Mouse (Mus musculus): ENCODE measurements around the gene Foxo3.

Foxo3 gene

GRCm38 (mm10) chr10:42275871-42276501 lies 569 bp downstream of the Foxo3 start:
- peak; percentile 81 for DNase-seq (ENCODE audit: low read depth)

- peak; percentile 67 for DNase-seq (ENCODE audit: low read depth)
Observed at GRCm38 (mm10) chr10:42275401-42275870, 1.1 kb downstream of the Foxo3 start.

DNA sequence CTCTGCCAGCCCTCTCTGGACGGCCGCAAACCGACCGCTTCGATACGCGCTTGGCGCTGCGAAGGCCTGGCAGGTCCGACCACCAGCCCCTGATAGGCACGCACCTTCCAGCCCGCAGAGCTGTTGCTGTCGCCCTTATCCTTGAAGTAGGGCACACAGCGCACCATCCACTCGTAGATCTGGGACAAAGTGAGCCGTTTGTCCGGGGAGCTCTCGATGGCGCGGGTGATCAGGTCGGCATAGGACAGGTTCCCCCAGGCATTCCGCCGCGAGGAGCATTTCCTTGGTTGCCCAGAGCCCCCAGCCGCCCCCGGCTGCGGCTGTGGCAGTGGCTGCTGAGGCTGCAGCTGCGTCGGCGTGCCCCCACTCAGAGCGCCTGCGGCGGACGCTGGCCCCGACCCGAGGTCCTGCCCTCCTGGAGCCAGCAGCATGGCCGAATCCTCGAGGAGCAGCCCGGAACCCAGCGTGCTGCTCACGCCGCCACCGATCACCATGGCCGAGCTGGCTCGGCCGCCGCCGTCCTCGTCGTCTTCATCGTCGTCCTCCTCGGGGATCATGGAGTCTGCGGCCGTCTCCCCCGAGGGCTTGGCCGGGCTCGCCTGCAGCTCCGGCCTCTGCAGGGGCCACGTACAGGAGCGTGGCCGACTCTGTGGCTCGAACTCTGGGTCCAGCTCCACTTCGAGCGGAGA lies 1.7 kb downstream of the Foxo3 start:
- DNase-seq (ENCODE audit: low read depth): no peak

DNA sequence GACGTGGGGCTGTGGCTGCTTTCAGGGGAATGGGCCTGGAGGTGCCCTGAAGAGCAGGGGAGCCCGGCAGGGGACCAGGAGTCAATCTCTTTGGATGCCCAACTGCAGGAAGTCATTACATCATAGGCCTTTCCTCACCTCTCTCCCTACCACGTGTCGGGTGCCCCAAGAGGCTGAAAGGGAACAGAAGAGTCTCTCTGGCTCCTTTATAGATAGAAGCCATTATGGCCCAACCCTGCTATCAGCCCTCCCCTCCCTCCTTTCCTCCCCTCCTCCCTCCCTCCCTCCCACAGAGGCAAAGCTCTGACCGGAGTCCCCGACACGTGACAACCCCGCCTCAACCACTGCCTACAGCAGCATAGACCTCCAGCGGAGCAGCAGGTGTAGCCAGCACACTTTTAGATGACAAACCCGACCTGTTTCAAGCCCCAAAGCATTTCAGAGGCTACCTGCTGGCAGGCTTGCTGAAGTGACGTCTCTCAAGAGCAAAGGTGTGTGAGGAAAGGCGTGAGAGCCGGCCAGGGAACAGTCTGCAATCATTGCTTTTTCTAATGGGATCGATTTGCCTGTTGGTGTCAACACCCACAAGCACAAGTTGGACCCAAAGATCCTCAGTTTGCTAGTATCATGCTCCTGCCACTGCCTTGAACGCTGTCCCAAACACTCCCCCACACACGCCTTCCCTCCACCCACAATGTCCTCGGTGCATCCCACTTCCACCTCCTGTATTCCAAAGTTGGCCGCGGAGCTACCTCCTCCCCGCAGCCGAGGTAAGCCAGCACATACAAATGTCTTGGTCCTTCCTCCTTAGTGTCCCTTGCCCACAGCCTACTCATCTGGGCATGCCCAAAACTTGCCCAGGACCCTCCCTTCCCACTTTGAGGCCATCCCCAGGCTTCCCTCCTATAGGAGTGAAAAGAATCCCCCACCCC lies 2.5 kb downstream of the Foxo3 start:
- DNase-seq (ENCODE audit: low read depth): peak; percentile 90

DNA sequence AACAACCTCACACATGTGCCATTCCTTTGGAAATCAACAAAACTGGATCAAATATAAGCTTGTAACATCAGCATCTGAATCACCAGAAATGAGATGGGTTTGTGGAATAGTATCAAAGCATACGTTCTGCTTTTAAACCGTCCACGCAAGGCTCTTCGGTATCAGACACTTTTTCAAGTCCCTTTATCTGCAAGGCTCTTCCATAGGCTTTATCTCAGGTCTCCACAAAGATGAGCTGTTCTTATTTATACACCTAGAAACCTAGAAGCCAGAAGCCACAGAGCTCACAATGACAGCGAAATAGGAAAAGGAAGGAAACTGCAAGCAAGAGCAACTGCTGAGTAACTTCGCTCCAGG lies 3.2 kb downstream of the Foxo3 start:
- no peak for DNase-seq (ENCODE audit: low read depth)

- DNase-seq (ENCODE audit: low read depth): peak; percentile 73
Observed at GRCm38 (mm10) chr10:42271454-42272230, 4.9 kb downstream of the Foxo3 start.

GRCm38 (mm10) chr10:42270277-42271083 lies 6.1 kb downstream of the Foxo3 start:
- peak; percentile 92 for DNase-seq (ENCODE audit: low read depth)

DNA sequence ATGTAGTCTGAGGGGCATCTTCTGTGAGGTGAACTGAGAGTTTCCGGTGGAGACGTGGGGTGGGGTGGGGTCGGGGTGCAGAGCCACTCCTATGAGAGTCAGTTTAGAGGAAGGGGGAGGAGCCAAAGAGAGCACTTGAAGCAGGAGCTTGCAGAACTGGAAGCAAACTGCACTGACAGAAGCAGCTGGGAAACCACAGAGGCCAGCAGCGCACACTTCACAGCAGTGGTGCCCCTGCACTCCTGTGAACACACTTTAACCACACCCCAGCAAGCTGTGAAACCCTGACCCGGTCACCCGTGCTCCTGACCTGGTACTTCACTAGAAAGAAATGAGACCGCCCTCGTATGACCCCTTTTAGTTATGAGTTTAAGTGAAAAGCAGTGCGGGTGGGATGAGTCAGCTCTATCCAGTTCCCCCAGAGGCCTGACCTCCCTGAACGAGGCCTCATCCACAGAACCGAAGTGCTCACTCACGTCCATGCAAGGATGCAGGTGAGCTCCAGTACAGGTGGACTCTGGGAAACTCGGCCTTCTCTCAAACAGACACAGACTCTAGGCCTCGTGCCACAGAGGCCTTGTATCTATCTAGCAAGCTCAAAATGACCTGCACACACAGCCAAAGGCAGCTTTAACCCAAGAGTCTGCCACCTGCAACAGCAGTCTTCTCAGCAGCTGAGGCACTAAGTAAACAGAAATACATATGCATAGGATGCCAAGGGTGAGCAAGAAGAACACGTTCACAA lies 7.1 kb downstream of the Foxo3 start:
- peak; percentile 80 for DNase-seq (ENCODE audit: low read depth)

DNA sequence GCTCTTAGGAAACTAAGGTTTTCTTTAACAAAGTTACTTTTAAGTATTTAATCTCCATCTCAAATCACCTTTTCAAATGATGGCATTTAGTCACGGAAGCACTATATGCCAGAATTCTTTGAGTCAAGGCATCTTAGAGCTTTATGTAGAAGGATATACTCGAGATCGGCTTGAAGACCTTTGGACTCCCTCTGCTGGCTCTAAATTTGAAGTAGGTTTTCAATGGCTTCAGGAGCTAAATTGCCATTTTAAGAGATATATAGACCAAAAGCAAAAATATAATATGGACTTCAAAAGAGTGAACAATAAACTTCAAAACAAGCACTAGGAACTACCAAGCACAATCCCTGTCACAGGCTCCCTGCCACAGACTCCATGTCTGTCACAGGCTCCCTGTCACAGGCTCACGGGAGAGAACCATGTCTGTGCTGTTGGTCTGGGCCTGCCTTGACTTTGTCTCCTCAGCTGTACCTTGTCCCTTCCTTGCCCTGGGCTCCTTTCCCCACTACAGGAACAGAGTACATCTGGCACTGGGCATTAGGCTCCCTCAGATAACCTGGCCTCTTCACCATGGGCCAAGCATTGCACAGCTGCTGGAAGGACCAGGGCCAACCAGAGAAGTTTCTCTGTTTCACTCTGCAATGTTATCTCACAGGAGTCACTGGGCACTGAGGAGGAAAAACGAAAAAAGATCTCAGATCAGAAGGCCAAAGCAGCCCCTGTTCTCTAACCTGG lies 8.6 kb downstream of the Foxo3 start:
- DNase-seq (ENCODE audit: low read depth): no peak

DNA sequence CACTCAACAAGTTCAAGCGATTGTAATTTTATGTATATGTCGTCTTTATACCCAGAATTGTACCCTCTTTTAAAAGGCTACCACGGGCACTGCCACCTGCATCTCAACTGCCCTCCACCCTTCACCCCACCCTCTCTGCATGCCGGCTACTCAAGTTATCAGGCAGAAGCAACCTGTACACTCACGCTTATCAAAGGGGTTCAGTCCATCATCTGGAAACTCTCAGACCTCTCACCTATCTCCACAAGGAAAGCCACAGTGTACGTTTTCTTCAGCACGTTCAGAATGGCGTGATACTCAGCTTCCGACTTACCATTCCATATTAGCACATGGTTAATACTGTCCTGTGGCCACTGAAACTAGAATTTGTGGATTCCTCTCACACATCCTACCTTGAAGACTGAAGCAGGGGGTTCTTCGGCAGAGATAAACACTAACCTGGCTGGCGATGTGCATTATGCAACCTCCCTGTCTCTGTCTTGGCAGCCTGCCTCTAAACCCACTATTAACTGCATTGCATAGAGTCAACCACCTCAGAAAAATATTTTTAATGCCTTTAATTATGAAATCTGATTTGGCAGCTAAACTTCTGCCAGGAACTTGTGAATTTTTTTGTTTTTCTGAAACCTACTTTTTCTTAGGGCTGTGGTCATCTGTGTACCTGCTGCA lies 11.4 kb downstream of the Foxo3 start:
- no peak for DNase-seq (ENCODE audit: low read depth)

DNA sequence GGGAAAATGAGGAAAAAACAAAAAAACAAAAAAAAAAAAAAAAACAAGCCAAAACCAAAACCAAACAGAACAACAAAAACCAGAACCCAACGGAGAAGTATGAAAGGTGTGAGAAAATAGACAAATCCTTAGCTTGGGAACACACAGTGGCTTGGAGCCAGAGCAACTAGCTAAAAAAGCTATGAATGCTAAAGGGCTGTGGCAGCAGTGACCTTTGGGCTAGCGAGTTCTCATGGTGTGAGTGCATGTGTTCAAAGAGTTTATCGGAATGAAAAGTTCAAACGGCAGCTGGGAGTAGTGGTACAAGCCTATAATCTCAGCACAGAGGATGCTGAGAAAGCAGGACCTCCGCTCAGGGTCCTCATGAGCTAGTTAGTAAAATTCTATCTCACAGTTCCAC lies 12.4 kb downstream of the Foxo3 start:
- DNase-seq (ENCODE audit: low read depth): no peak

DNA sequence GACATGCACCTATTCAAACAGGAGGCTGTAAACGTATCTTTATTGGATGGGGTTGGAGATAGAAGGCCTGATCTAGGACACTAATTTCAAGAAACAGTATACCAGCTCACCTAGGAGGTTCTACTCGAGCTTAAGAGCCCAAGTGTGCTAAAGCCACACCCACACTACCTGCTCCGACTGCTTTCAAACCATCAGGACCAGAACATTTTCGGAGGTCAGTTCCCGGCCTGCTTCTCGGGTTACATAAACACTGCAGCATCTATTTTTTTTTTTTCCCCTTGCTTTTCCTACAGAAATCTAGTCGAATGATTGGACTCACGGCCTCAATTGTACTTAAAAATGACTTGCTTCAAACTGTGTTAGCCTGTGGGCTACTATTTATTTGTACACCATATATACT lies 12.9 kb downstream of the Foxo3 start:
- DNase-seq (ENCODE audit: low read depth): no peak

- DNase-seq (ENCODE audit: low read depth): no peak
Observed at GRCm38 (mm10) chr10:42262061-42262460, 14.5 kb downstream of the Foxo3 start.

GRCm38 (mm10) chr10:42261103-42261502 lies 15.5 kb downstream of the Foxo3 start:
- DNase-seq (ENCODE audit: low read depth): no peak

GRCm38 (mm10) chr10:42260523-42260922 lies 16.0 kb downstream of the Foxo3 start:
- DNase-seq (ENCODE audit: low read depth): peak; percentile 60

DNA sequence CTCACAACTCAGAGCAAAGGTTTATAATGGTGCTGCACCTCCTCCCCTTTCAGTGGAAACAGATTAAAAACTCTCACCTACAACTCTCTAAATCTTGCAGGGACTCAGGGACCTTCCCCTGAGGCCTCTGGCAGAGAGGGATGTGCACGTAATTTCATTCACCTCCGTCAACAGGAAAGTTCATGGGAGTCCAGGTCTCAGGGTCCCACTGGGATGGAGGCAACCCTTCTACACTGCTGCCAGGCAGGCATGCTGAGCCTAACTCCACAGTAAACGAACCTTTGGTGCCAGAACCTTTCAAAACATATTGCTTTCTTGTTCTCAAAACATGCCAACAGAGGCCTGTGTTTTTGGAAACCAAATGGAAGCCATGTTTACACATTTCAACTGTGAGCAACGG lies 17.0 kb downstream of the Foxo3 start:
- DNase-seq (ENCODE audit: low read depth): no peak

DNA sequence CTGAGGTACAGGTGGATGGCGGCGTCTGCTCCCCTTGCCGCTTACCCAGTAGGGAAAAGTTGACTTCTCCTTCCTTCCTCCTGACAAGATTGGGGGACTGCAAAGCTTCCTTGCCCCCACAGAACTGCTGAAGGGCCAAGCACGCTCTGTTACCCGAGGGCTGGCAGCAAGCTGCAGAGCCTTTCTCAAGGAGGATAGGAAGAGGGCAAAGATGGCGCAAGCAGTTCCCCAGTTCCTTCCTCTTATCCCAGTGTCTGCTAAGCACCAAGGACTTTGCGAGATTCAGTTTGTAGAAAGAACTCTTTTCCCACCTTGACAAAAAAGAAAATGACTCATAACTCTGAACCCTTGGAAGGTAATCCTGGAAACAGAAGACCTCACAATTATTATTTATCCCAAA lies 18.6 kb downstream of the Foxo3 start:
- DNase-seq (ENCODE audit: low read depth): no peak

- DNase-seq (ENCODE audit: low read depth): no peak
Observed at GRCm38 (mm10) chr10:42254788-42255187, 21.8 kb downstream of the Foxo3 start.

- no peak for DNase-seq (ENCODE audit: low read depth)
Observed at GRCm38 (mm10) chr10:42251749-42252323, 24.7 kb downstream of the Foxo3 start.
